Mouse (Mus musculus): Measurements from ENCODE around the gene Cxcl14. TPM values are rescaled to one million over a fixed set of nuclear protein-coding genes. Genes with fewer than 3 reads are reported as not detected.

The Cxcl14 gene
- total and polyA plus RNA-seq, 3 experiments = not detected

DNA sequence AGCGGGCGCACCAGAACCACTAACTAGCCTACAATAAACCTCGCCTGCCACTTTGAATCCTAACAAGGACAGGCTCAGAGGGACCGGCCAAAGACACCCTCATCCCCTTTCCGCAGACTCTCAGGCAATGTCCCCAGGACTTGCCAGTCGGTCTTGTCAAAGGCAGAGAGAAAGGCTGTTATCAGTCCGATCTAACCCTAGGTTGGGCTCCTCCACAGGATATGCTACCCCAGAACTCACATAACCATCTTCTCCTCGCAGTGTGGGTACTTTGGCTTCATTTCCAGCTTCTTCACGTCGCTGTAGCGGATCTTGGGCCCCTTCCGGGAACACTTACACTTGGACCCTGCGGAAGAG, 787 bp downstream of the Cxcl14 start:
- no peak overlapping the region for H3K9ac ChIP-seq (ENCODE audit: control insufficient read depth, low read depth, low read length, poor library complexity, severe bottlenecking)
- H3K27me3 ChIP-seq (ENCODE audit: control insufficient read depth in 1 of 2, insufficient read depth in 2 of 2, low read length in 2 of 2) = no peaks in the 10 kb centered on the region
- DNase-seq (ENCODE audit: low read depth, low spot score) = no peak

GRCm38 (mm10) chr13:56294908-56295307, 1.4 kb downstream of the Cxcl14 start:
- Histone ChIP-seq H3K36me3 (ENCODE audit: control insufficient read depth in 1 of 2, insufficient read depth in 2 of 2, low read length in 2 of 2) (no peaks in the 10 kb centered on the region), H3K27me3 (ENCODE audit: control insufficient read depth in 1 of 2, insufficient read depth in 2 of 2, low read length in 2 of 2) (no peaks in the 10 kb centered on the region), H3K4me3 (ENCODE audit: control insufficient read depth in 1 of 2, insufficient read depth in 1 of 2, low read depth in 2 of 2, low read length in 2 of 2) (no peak overlapping the region), H3K79me2 (ENCODE audit: control insufficient read depth, insufficient read depth, low read length, poor library complexity) (no peaks in the 10 kb centered on the region), H3K9ac (ENCODE audit: control insufficient read depth, low read depth, low read length, poor library complexity, severe bottlenecking) (no peak overlapping the region), H3K27ac (ENCODE audit: control insufficient read depth, low read depth, low read length) (no peak overlapping the region), H3K9me3 (replicated peaks; ENCODE audit: insufficient read depth, low read length) (no peaks in the 10 kb centered on the region), H3K4me1 (ENCODE audit: control insufficient read depth in 1 of 2, insufficient read depth in 2 of 2, low read length in 2 of 2) (no peaks in the 10 kb centered on the region)
- no peak for TF ChIP-seq ETS1 (IDR thresholded peaks at IDR 0.05; ENCODE audit: low read depth, low read length)
- no peak for TF ChIP-seq NELFE (IDR thresholded peaks at IDR 0.05; ENCODE audit: low read depth, low read length)
- no peak for TF ChIP-seq ELF1 (IDR thresholded peaks at IDR 0.05; ENCODE audit: low read depth, low read length)
- DNase-seq (ENCODE audit: low read depth, low spot score) = no peak

More for the DNA sequence above, 787 bp downstream of the Cxcl14 start:
- H3K36me3 ChIP-seq (ENCODE audit: control insufficient read depth in 1 of 2, insufficient read depth in 2 of 2, low read length in 2 of 2) = no peaks in the 10 kb centered on the region
- H3K9me3 ChIP-seq (replicated peaks; ENCODE audit: insufficient read depth, low read length) = no peaks in the 10 kb centered on the region
- no peak for TF ChIP-seq ETS1 (IDR thresholded peaks at IDR 0.05; ENCODE audit: low read depth, low read length)
- TF ChIP-seq ELF1 (IDR thresholded peaks at IDR 0.05; ENCODE audit: low read depth, low read length) = no peak
- TF ChIP-seq MYC (IDR thresholded peaks at IDR 0.05; ENCODE audit: low read depth, low read length) = no peak
- TF ChIP-seq GABPA (IDR thresholded peaks at IDR 0.05; ENCODE audit: low read depth, low read length) = no peak
- no peak overlapping the region for H3K4me3 ChIP-seq (ENCODE audit: control insufficient read depth in 1 of 2, insufficient read depth in 1 of 2, low read depth in 2 of 2, low read length in 2 of 2)
- no peaks in the 10 kb centered on the region for H3K4me1 ChIP-seq (ENCODE audit: control insufficient read depth in 1 of 2, insufficient read depth in 2 of 2, low read length in 2 of 2)
- no peak overlapping the region for H3K27ac ChIP-seq (ENCODE audit: control insufficient read depth, low read depth, low read length)
- H3K79me2 ChIP-seq (ENCODE audit: control insufficient read depth, insufficient read depth, low read length, poor library complexity) = no peaks in the 10 kb centered on the region

GRCm38 (mm10) chr13:56289998-56290397, 6.4 kb downstream of the Cxcl14 start:
- Histone ChIP-seq H3K27ac (ENCODE audit: control insufficient read depth, low read depth, low read length) (no peak overlapping the region), H3K36me3 (ENCODE audit: control insufficient read depth in 1 of 2, insufficient read depth in 2 of 2, low read length in 2 of 2) (no peaks in the 10 kb centered on the region), H3K9ac (ENCODE audit: control insufficient read depth, low read depth, low read length, poor library complexity, severe bottlenecking) (no peak overlapping the region), H3K4me3 (ENCODE audit: control insufficient read depth in 1 of 2, insufficient read depth in 1 of 2, low read depth in 2 of 2, low read length in 2 of 2) (no peak overlapping the region), H3K27me3 (ENCODE audit: control insufficient read depth in 1 of 2, insufficient read depth in 2 of 2, low read length in 2 of 2) (no peaks in the 10 kb centered on the region), H3K9me3 (replicated peaks; ENCODE audit: insufficient read depth, low read length) (no peaks in the 10 kb centered on the region), H3K79me2 (ENCODE audit: control insufficient read depth, insufficient read depth, low read length, poor library complexity) (no peaks in the 10 kb centered on the region), H3K4me1 (ENCODE audit: control insufficient read depth in 1 of 2, insufficient read depth in 2 of 2, low read length in 2 of 2) (no peaks in the 10 kb centered on the region)
- DNase-seq (ENCODE audit: low read depth, low spot score) = no peak
- no peak for TF ChIP-seq RCOR1 (IDR thresholded peaks at IDR 0.05; ENCODE audit: low read depth, low read length)
- no peak for TF ChIP-seq MEF2A (IDR thresholded peaks at IDR 0.05; ENCODE audit: extremely low read depth, insufficient replicate concordance, low read depth, low read length, poor library complexity, severe bottlenecking)
- TF ChIP-seq CTCF (IDR thresholded peaks at IDR 0.05 in 2 of 3, conservative IDR thresholded peaks at IDR 0.05 in 1 of 3; ENCODE audit: control insufficient read depth in 1 of 3, insufficient read depth in 1 of 3, low read depth in 2 of 3, low read length in 3 of 3, poor library complexity in 1 of 3, severe bottlenecking in 1 of 3) = peak in 1 of 3 experiments; percentile 10; a peak in 2 of 6 replicates

- Histone ChIP-seq H3K4me3 (ENCODE audit: control insufficient read depth in 1 of 2, insufficient read depth in 1 of 2, low read depth in 2 of 2, low read length in 2 of 2) (no peak overlapping the region), H3K9ac (ENCODE audit: control insufficient read depth, low read depth, low read length, poor library complexity, severe bottlenecking) (no peak overlapping the region), H3K36me3 (ENCODE audit: control insufficient read depth in 1 of 2, insufficient read depth in 2 of 2, low read length in 2 of 2) (no peaks in the 10 kb centered on the region), H3K4me1 (ENCODE audit: control insufficient read depth in 1 of 2, insufficient read depth in 2 of 2, low read length in 2 of 2) (no peaks in the 10 kb centered on the region), H3K79me2 (ENCODE audit: control insufficient read depth, insufficient read depth, low read length, poor library complexity) (no peaks in the 10 kb centered on the region), H3K9me3 (replicated peaks; ENCODE audit: insufficient read depth, low read length) (no peaks in the 10 kb centered on the region), H3K27me3 (ENCODE audit: control insufficient read depth in 1 of 2, insufficient read depth in 2 of 2, low read length in 2 of 2) (no peaks in the 10 kb centered on the region), H3K27ac (ENCODE audit: control insufficient read depth, low read depth, low read length) (no peak overlapping the region)
- no peak for TF ChIP-seq EP300 (IDR thresholded peaks at IDR 0.05; ENCODE audit: low read depth in 1 of 2, low read length in 2 of 2)
- no peak for TF ChIP-seq CHD2 (IDR thresholded peaks at IDR 0.05; ENCODE audit: low read length)
- no peak for TF ChIP-seq GATA1 (IDR thresholded peaks at IDR 0.05; ENCODE audit: low read depth, low read length)
- no peak for TF ChIP-seq POLR2A (IDR thresholded peaks at IDR 0.05; ENCODE audit: control insufficient read depth in 1 of 2, insufficient read depth in 1 of 2, low read depth in 1 of 2, low read length in 2 of 2, poor library complexity in 1 of 2)
- no peak for TF ChIP-seq MEF2A (IDR thresholded peaks at IDR 0.05; ENCODE audit: extremely low read depth, insufficient replicate concordance, low read depth, low read length, poor library complexity, severe bottlenecking)
- DNase-seq (ENCODE audit: low read depth, low spot score) = no peak
Observed at GRCm38 (mm10) chr13:56289261-56289660, 7.1 kb downstream of the Cxcl14 start.
